Comparison of ENCODE assay signal across 20 mouse cellular contexts in genomic region chr16:14308245-14309073, GRCm38 (mm10). TPM values are rescaled to one million over a fixed set of nuclear protein-coding genes. Genes with fewer than 3 reads are reported as not detected.
A peak's percentile ranks its signal among the peaks of the same experiment; 100 is the strongest.
DNase-seq lines count a peak whose midpoint lies in the region; ATAC-seq and TF ChIP-seq lines count a peak whose summit lies in the region.
"Had no signal": no experiment of that assay in that cellular context is flagged by ENCODE, and none has a peak within 500 bp of the region (broad histone marks: within the 10 kb centered on the region; RNA-seq: fewer than 3 reads in every experiment).

No protein-coding gene starts in this region.

- no peaks in the 10 kb centered on the region for H3K27me3 ChIP-seq in megakaryocyte, embryonic 14.5 days (replicated peaks)
- H3K27me3 ChIP-seq in liver, adult 2 months (ENCODE audit: control insufficient read depth, insufficient read depth, low read length): no peaks in the 10 kb centered on the region
- no peaks in the 10 kb centered on the region for H3K27me3 ChIP-seq in stomach, embryonic 15.5 days (replicated peaks)
- H3K27me3 ChIP-seq in hindbrain, embryonic 13.5 days: no peaks in the 10 kb centered on the region
- H3K27me3 ChIP-seq: forebrain, embryonic 12.5 days; heart, embryonic 15.5 days; limb, embryonic 12.5 days; neural tube, embryonic 13.5 days had no signal

- 77% methylated on average over 6 of the region's 6 CpGs for WGBS in liver, adult 2 months
- 80% methylated on average over 6 of the region's 6 CpGs for WGBS in stomach, embryonic 15.5 days
- 90% methylated on average over 6 of the region's 6 CpGs for WGBS in hindbrain, embryonic 13.5 days

- peaks cover 66% of the 10 kb centered on the region for H3K4me1 ChIP-seq in megakaryocyte, embryonic 14.5 days
- H3K4me1 ChIP-seq in liver, adult 2 months (ENCODE audit: control insufficient read depth, insufficient read depth, low read length): no peaks in the 10 kb centered on the region
- 0 out of 2 replicates have a peak, but pooled peaks cover 3% of the 10 kb centered on the region for H3K4me1 ChIP-seq in stomach, embryonic 15.5 days
- H3K4me1 ChIP-seq in hindbrain, embryonic 13.5 days (replicated peaks): no peaks in the 10 kb centered on the region
- H3K4me1 ChIP-seq: embryonic facial prominence, embryonic 10.5 days; forebrain, embryonic 12.5 days; heart, embryonic 15.5 days; limb, embryonic 12.5 days had no signal

- no peaks in the 10 kb centered on the region for H3K9me3 ChIP-seq in megakaryocyte, embryonic 14.5 days
- no peaks in the 10 kb centered on the region for H3K9me3 ChIP-seq in stomach, embryonic 15.5 days
- H3K9me3 ChIP-seq in hindbrain, embryonic 13.5 days: no peaks in the 10 kb centered on the region
- H3K9me3 ChIP-seq: embryonic facial prominence, embryonic 10.5 days; forebrain, embryonic 12.5 days; heart, embryonic 15.5 days; limb, embryonic 12.5 days; neural tube, embryonic 13.5 days had no signal

- DNase-seq in c-Kit-positive CD71-positive TER-119-negative erythroid progenitor cells, embryonic 14.5 days (ENCODE audit: low read depth): peak; percentile 69
- peak; percentile 74 for DNase-seq in liver, adult 2 months (ENCODE audit: extremely low read depth, low read depth, low spot score)
- no peak for DNase-seq in thymus, postnatal 4 days
- no peak for DNase-seq in right cerebral cortex, postnatal 4 days
- DNase-seq: adrenal gland, postnatal 25 days; cerebellum, adult 2 months; layer of hippocampus, postnatal 36 days; lung, postnatal 36 days had no signal

- H3K79me2 ChIP-seq in liver, adult 2 months (ENCODE audit: control insufficient read depth, insufficient read depth, low read length): no peaks in the 10 kb centered on the region; the same call in 1 of the 2 replicates

- ATAC-seq in megakaryocyte, adult 5-6 weeks (ENCODE audit: poor library complexity, severe bottlenecking): no peak
- ATAC-seq in stomach, embryonic 15.5 days (ENCODE audit: insufficient read depth, low FRiP score, low read depth): peak; percentile 79
- no peak for ATAC-seq in hindbrain, embryonic 13.5 days (ENCODE audit: low FRiP score)
- ATAC-seq: CD4-positive, CD25-positive, alpha-beta regulatory T cell, adult 4 months; hindbrain, embryonic 16.5 days had no signal

- no peak overlapping the region for H3K27ac ChIP-seq in liver, adult 2 months (replicated peaks; ENCODE audit: insufficient read depth, low read depth, low read length)
- peak overlapping the region; percentile 16; the same call in 1 of the 2 replicates for H3K27ac ChIP-seq in stomach, embryonic 15.5 days
- no peak overlapping the region for H3K27ac ChIP-seq in hindbrain, embryonic 13.5 days
- H3K27ac ChIP-seq: embryonic facial prominence, embryonic 10.5 days; forebrain, embryonic 12.5 days; heart, embryonic 15.5 days; kidney, postnatal 0 days; limb, embryonic 12.5 days; neural tube, embryonic 13.5 days had no signal

- no peak for TF ChIP-seq CTCF in liver, adult 2 months (IDR thresholded peaks at IDR 0.05; ENCODE audit: low read depth, low read length)

- no peak overlapping the region for H3K9ac ChIP-seq in liver, adult 2 months (ENCODE audit: low read depth, low read length)
- H3K9ac ChIP-seq in stomach, embryonic 15.5 days: no peak overlapping the region
- no peak overlapping the region for H3K9ac ChIP-seq in hindbrain, embryonic 13.5 days
- H3K9ac ChIP-seq: forebrain, embryonic 12.5 days; heart, embryonic 15.5 days; limb, embryonic 12.5 days; neural tube, embryonic 13.5 days had no signal

- TF ChIP-seq POLR2A in liver, adult 2 months (IDR thresholded peaks at IDR 0.05; ENCODE audit: extremely low read depth, insufficient read depth, low read length): no peak

- peak overlapping the region; percentile 21 for H3K4me3 ChIP-seq in megakaryocyte, embryonic 14.5 days (replicated peaks)
- H3K4me3 ChIP-seq in liver, adult 2 months (ENCODE audit: insufficient read depth, low read depth, low read length): no peak overlapping the region
- H3K4me3 ChIP-seq in stomach, embryonic 15.5 days (replicated peaks): no peak overlapping the region
- H3K4me3 ChIP-seq in hindbrain, embryonic 13.5 days: no peak overlapping the region
- H3K4me3 ChIP-seq: embryonic facial prominence, embryonic 10.5 days; forebrain, embryonic 12.5 days; heart, embryonic 15.5 days; limb, embryonic 12.5 days; neural tube, embryonic 13.5 days had no signal

- peaks cover 86% of the 10 kb centered on the region for H3K36me3 ChIP-seq in megakaryocyte, embryonic 14.5 days (replicated peaks; ENCODE audit: low read length)
- H3K36me3 ChIP-seq in liver, adult 2 months (ENCODE audit: control insufficient read depth, insufficient read depth, low read length): peaks cover 8% of the 10 kb centered on the region; the same call in 1 of the 2 replicates
- H3K36me3 ChIP-seq in stomach, embryonic 15.5 days: peaks cover 29% of the 10 kb centered on the region
- H3K36me3 ChIP-seq in hindbrain, embryonic 13.5 days: peaks cover 80% of the 10 kb centered on the region

- H3K4me2 ChIP-seq in stomach, embryonic 15.5 days: no peak overlapping the region
- no peak overlapping the region for H3K4me2 ChIP-seq in hindbrain, embryonic 13.5 days
- H3K4me2 ChIP-seq: forebrain, embryonic 12.5 days; heart, embryonic 15.5 days; limb, embryonic 12.5 days; neural tube, embryonic 13.5 days had no signal

RNA-seq across cellular contexts. Expression of gene Fopnl, which starts 8.7 kb away (rescaled TPM):
- 5.5 and 17.8 TPM in 2 replicates for polyA plus RNA-seq in megakaryocyte, embryonic 14.5 days (2012; ENCODE audit: insufficient read depth, low replicate concordance)
- 70.0 and 77.0 TPM in 2 replicates for total RNA-seq in megakaryocyte, adult 5-6 weeks (2015)
- total RNA-seq in megakaryocyte, adult 5-6 weeks (2017): 31.8 and 39.4 TPM in 2 replicates
- total RNA-seq in liver, adult 2 months (2014; rRNA removed): 33.1 and 36.6 TPM in 2 replicates
- 14.8 and 14.9 TPM in 2 replicates for polyA plus RNA-seq in liver, adult 2 months (2012; rRNA removed)
- 149 and 157 TPM in 2 replicates for polyA plus RNA-seq in stomach, embryonic 15.5 days (2015; fragmentation: Nextera tagmentation; extraction: Ambion mirVana)
- 193 and 197 TPM in 2 replicates for polyA plus RNA-seq in hindbrain, embryonic 13.5 days (2015; fragmentation: Nextera tagmentation; extraction: Ambion mirVana)

RNA-seq across cellular contexts. Expression of gene Myh11, which starts 17.3 kb away (rescaled TPM):
- not detected in 2 replicates for polyA plus RNA-seq in megakaryocyte, embryonic 14.5 days (2012; ENCODE audit: insufficient read depth, low replicate concordance)
- total RNA-seq in megakaryocyte, adult 5-6 weeks (2015): 0.02 TPM in 1 of 2 replicates, not detected in the other
- 0.04 TPM in 1 of 2 replicates, not detected in the other for total RNA-seq in megakaryocyte, adult 5-6 weeks (2017)
- total RNA-seq in liver, adult 2 months (2014; rRNA removed): 2.0 and 2.2 TPM in 2 replicates
- 0.34 and 0.47 TPM in 2 replicates for polyA plus RNA-seq in liver, adult 2 months (2012; rRNA removed)
- polyA plus RNA-seq in stomach, embryonic 15.5 days (2015; fragmentation: Nextera tagmentation; extraction: Ambion mirVana): 198 and 229 TPM in 2 replicates
- polyA plus RNA-seq in hindbrain, embryonic 13.5 days (2015; fragmentation: Nextera tagmentation; extraction: Ambion mirVana): 0.53 and 0.84 TPM in 2 replicates
- polyA plus RNA-seq: CD4-positive, CD25-positive, alpha-beta regulatory T cell, adult 4 months had no signal

RNA-seq across cellular contexts. Expression of gene Abcc1, which starts 52.9 kb away (rescaled TPM):
- polyA plus RNA-seq in megakaryocyte, embryonic 14.5 days (2012; ENCODE audit: insufficient read depth, low replicate concordance): 2.0 and 5.1 TPM in 2 replicates
- 13.3 and 18.0 TPM in 2 replicates for total RNA-seq in megakaryocyte, adult 5-6 weeks (2015)
- 16.6 and 17.4 TPM in 2 replicates for total RNA-seq in megakaryocyte, adult 5-6 weeks (2017)
- 1.3 and 2.3 TPM in 2 replicates for total RNA-seq in liver, adult 2 months (2014; rRNA removed)
- 1.1 and 1.6 TPM in 2 replicates for polyA plus RNA-seq in liver, adult 2 months (2012; rRNA removed)
- 11.2 and 12.3 TPM in 2 replicates for polyA plus RNA-seq in stomach, embryonic 15.5 days (2015; fragmentation: Nextera tagmentation; extraction: Ambion mirVana)
- polyA plus RNA-seq in hindbrain, embryonic 13.5 days (2015; fragmentation: Nextera tagmentation; extraction: Ambion mirVana): 8.0 and 10.9 TPM in 2 replicates

Comparison
In these comparisons a context has a peak if more than half of its experiments do, and no peak if none do; other contexts are left out.
1. DNase-seq: peak in c-Kit-positive CD71-positive TER-119-negative erythroid progenitor cells, embryonic 14.5 days (single experiment) and liver, adult 2 months (single experiment); none in thymus, postnatal 4 days (single experiment) and right cerebral cortex, postnatal 4 days (single experiment).
2. RNA of gene Myh11, which starts 17.3 kb away (polyA plus RNA-seq): 198 to 229 TPM in stomach, embryonic 15.5 days; 0.53 to 0.84 TPM in hindbrain, embryonic 13.5 days, 0.34 to 0.47 TPM in liver, adult 2 months and not detected in megakaryocyte, embryonic 14.5 days; every median in the first group is over 100 times any median in the second.